Mouse (Mus musculus) ES-Bruce4 (cell line): ENCODE measurements around the gene Cecr2.

Experiments
- CTCF ChIP-seq: IDR thresholded peaks from one replicate; pipeline ENCODE4 v1.8.1; 2011; ENCODE audit warnings: low read depth, low read length
- EP300 ChIP-seq: IDR thresholded peaks from 2 replicates; pipeline ENCODE4 v1.6.1; 2011; ENCODE audit warnings: low read depth, low read length; ENCODE audit not compliant: insufficient read depth
- POLR2A ChIP-seq: IDR thresholded peaks from one replicate; pipeline ENCODE4 v1.8.1; 2011; ENCODE audit warnings: low read length; ENCODE audit not compliant: insufficient read depth

DNA sequence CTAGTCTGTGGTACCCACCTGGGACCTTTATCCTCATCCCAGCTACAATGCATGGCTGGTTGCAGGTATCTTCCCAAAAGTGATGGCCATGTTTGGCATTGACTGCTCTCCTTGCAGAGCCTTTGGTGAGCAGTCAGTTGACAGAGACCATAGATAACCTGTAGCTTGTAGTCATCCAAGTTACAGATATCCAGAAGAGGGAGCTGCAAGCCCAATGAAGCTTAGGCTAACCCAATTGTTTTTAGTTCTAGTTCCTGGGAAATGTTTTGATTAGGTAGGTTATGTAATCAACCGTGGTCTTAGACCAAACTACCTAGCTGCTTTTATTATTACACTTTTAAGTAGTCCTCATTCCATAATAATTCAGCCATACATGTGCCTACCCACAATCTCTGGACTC is 105.2 kb downstream of the Cecr2 start:
- TF ChIP-seq POLR2A (no peak), EP300 (no peak), CTCF (no peak)
